Mouse (Mus musculus) small intestine, adult 2 months (tissue): Measurements from ENCODE around the gene Vmn2r88. TPM values are rescaled to one million over a fixed set of nuclear protein-coding genes. Genes with fewer than 3 reads are reported as not detected.
"Not testable (repeated sequence)": the region's sequence is repeated elsewhere in the genome, so short reads cannot be mapped to it uniquely, and the experiment has no call there.

Experiments used
- H3K27ac ChIP-seq: fragments of 200-500 bp; 2 replicates; pipeline ENCODE4 v1.5.1; 2012; ENCODE audit warnings: low read depth, low read length, control low read depth, inconsistent platforms; ENCODE audit not compliant: insufficient read depth
- H3K27me3 ChIP-seq: fragments of 200-500 bp; 2 replicates; pipeline ENCODE4 v1.6.1; 2012; ENCODE audit warnings: mild to moderate bottlenecking, moderate library complexity, low read length, inconsistent platforms; ENCODE audit not compliant: control insufficient read depth, insufficient read depth
- H3K36me3 ChIP-seq: fragments of 200-500 bp; 2 replicates; pipeline ENCODE4 v1.6.1; 2012; ENCODE audit warnings: mild to moderate bottlenecking, low read length, control low read depth, inconsistent platforms; ENCODE audit not compliant: control insufficient read depth, insufficient read depth
- H3K4me1 ChIP-seq: fragments of 200-500 bp; 2 replicates; pipeline ENCODE4 v1.6.1; 2012; ENCODE audit warnings: low read length, inconsistent platforms, mixed read lengths; ENCODE audit not compliant: control insufficient read depth, insufficient read depth, insufficient read length
- H3K4me3 ChIP-seq: fragments of 200-500 bp; 2 replicates; pipeline ENCODE4 v1.5.1; 2012; ENCODE audit warnings: low read depth, mild to moderate bottlenecking, control low read depth, inconsistent platforms, low read length, moderate library complexity
- CTCF ChIP-seq: fragments of 200-500 bp; IDR thresholded peaks from 2 replicates; pipeline ENCODE4 v1.5.1; 2012; ENCODE audit warnings: low read depth, mild to moderate bottlenecking, control low read depth, inconsistent platforms, low read length, moderate library complexity, mixed read lengths; ENCODE audit not compliant: insufficient replicate concordance, insufficient read length; ENCODE audit errors: extremely low read depth
- POLR2A ChIP-seq: fragments of 200-500 bp; IDR thresholded peaks from 2 replicates; pipeline ENCODE4 v1.6.1; 2012; ENCODE audit warnings: low read depth, mild to moderate bottlenecking, control low read depth, inconsistent platforms, low read length, moderate library complexity
- WGBS: fragments of 180-500 bp; shearing (Covaris S2); methylation state at CpG from one replicate; pipeline ENCODE4 v1.1.7; 2018; 5-methylcytosine and 5-hydroxymethylcytosine counted together
- polyA plus RNA-seq: library from polyadenylated mRNA; depleted of rRNA; stranded (reverse); fragments of >200 nt; gene quantifications from 2 replicates; pipeline ENCODE4 v1.2.3, GENCODE M21; 2012; rRNA removed

Vmn2r88 gene
- not detected in 2 replicates for polyA plus RNA-seq

GRCm38 (mm10) chr14:51410520-51410919 lies at the start of gene Vmn2r88:
TSS of gene Vmn2r88 (plus strand) at chr14:51410820.
- H3K4me1 ChIP-seq = no peaks in the 10 kb centered on the region
- 70% methylated on average over 1 of the region's 1 CpGs for WGBS

GRCm38 (mm10) chr14:51361456-51361855 lies 49.2 kb upstream of the Vmn2r88 start, which contains the start of gene Gm7247:
TSS of gene Gm7247 (plus strand) at chr14:51361756.
- 78% methylated on average over 1 of the region's 1 CpGs for WGBS
- H3K27ac ChIP-seq = no peak within 1 kb of the TSS
- H3K4me3 ChIP-seq = no peak within 1 kb of the TSS
- peaks cover 7% of the 10 kb centered on the region for H3K27me3 ChIP-seq
- H3K36me3 ChIP-seq = no peaks in the 10 kb centered on the region
- no peak for TF ChIP-seq CTCF
- TF ChIP-seq POLR2A = no peak
- H3K4me1 ChIP-seq = peaks cover 2% of the 10 kb centered on the region; the same call in 1 of the 2 replicates

More at GRCm38 (mm10) chr14:51410520-51410919, at the start of gene Vmn2r88:
- Histone ChIP-seq H3K27me3 (no peaks in the 10 kb centered on the region), H3K4me3 (no peak within 1 kb of the TSS), H3K36me3 (no peaks in the 10 kb centered on the region), H3K27ac (no peak within 1 kb of the TSS)
- TF ChIP-seq CTCF = no peak
- no peak for TF ChIP-seq POLR2A

GRCm38 (mm10) chr14:51382805-51383204 lies 27.8 kb upstream of the Vmn2r88 start:
- Histone ChIP-seq H3K4me3 (no peak overlapping the region), H3K27ac (no peak overlapping the region), H3K27me3 (no peaks in the 10 kb centered on the region), H3K4me1 (no peaks in the 10 kb centered on the region), H3K36me3 (no peaks in the 10 kb centered on the region)
- WGBS = 94% methylated on average over 20 of the region's 20 CpGs
- TF ChIP-seq CTCF (no peak), POLR2A (no peak)

GRCm38 (mm10) chr14:51384351-51384750 lies 26.3 kb upstream of the Vmn2r88 start:
- Histone ChIP-seq H3K4me3 (no peak overlapping the region), H3K36me3 (no peaks in the 10 kb centered on the region), H3K27ac (no peak overlapping the region), H3K27me3 (no peaks in the 10 kb centered on the region), H3K4me1 (no peaks in the 10 kb centered on the region)
- TF ChIP-seq CTCF (no peak), POLR2A (no peak)
- 97% methylated on average over 10 of the region's 10 CpGs for WGBS

GRCm38 (mm10) chr14:51385741-51386140 lies 24.9 kb upstream of the Vmn2r88 start:
- H3K27ac ChIP-seq = no peak overlapping the region
- no peak overlapping the region for H3K4me3 ChIP-seq
- H3K36me3 ChIP-seq = no peaks in the 10 kb centered on the region
- WGBS = 94% methylated on average over 4 of the region's 4 CpGs
- H3K27me3 ChIP-seq = no peaks in the 10 kb centered on the region
- H3K4me1 ChIP-seq = no peaks in the 10 kb centered on the region
- TF ChIP-seq CTCF = no peak
- no peak for TF ChIP-seq POLR2A

GRCm38 (mm10) chr14:51387768-51388167 lies 22.9 kb upstream of the Vmn2r88 start:
- Histone ChIP-seq H3K27ac (no peak overlapping the region), H3K36me3 (no peaks in the 10 kb centered on the region), H3K4me1 (no peaks in the 10 kb centered on the region), H3K27me3 (no peaks in the 10 kb centered on the region), H3K4me3 (no peak overlapping the region)
- TF ChIP-seq POLR2A = no peak
- 95% methylated on average over 8 of the region's 8 CpGs for WGBS

- no peak for TF ChIP-seq POLR2A
- no peak for TF ChIP-seq CTCF
- Histone ChIP-seq H3K4me1 (no peaks in the 10 kb centered on the region), H3K27ac (no peak overlapping the region), H3K27me3 (no peaks in the 10 kb centered on the region), H3K4me3 (no peak overlapping the region), H3K36me3 (no peaks in the 10 kb centered on the region)
- 93% methylated on average over 9 of the region's 9 CpGs for WGBS
These were observed 22.4 kb upstream of the Vmn2r88 start for GRCm38 (mm10) chr14:51388222-51388621.

GRCm38 (mm10) chr14:51423885-51424284 lies 13.3 kb downstream of the Vmn2r88 start:
- Histone ChIP-seq H3K4me3 (no peak overlapping the region), H3K36me3 (no peaks in the 10 kb centered on the region), H3K27ac (no peak overlapping the region), H3K4me1 (no peaks in the 10 kb centered on the region), H3K27me3 (no peaks in the 10 kb centered on the region)
- TF ChIP-seq POLR2A = no peak
- WGBS = 46% methylated on average over 2 of the region's 2 CpGs

GRCm38 (mm10) chr14:51430138-51430537 lies 19.5 kb downstream of the Vmn2r88 start:
- not testable (repeated sequence) for H3K27me3 ChIP-seq, H3K36me3 ChIP-seq, H3K4me3 ChIP-seq, H3K27ac ChIP-seq, H3K4me1 ChIP-seq
